Mouse (Mus musculus) left cerebral cortex, postnatal 25 days (tissue): ENCODE measurements around the gene Elovl3. TPM values are rescaled to one million over a fixed set of nuclear protein-coding genes. Genes with fewer than 3 reads are reported as not detected.

Source experiments
- DNase-seq, 2 experiments: peaks; one replicate each; pipeline ENCODE4 v3.0.0; 2022; ENCODE audit warnings: low spot score in 2 of 2, mixed read lengths in 1 of 2
- intact Hi-C: fragments of 180-260 bp; cut with DNase I; formaldehyde crosslinking; loops from one replicate; pipeline ENCODE4 v1.15.1; 2025
- total RNA-seq, 2 experiments: library from RNA; stranded (reverse); gene quantifications; 2 replicates each; pipeline ENCODE4 v1.2.3; 2021

Gene Elovl3
- total RNA-seq, 2 experiments from 2014 or later: not detected

- intact Hi-C loops: no loop called here
Observed at GRCm38 (mm10) chr19:46180274-46180673, 48.6 kb downstream of the Elovl3 start.

GRCm38 (mm10) chr19:46182241-46182640, 50.5 kb downstream of the Elovl3 start:
- no peak for DNase-seq
- intact Hi-C loops: no loop called here

More at GRCm38 (mm10) chr19:46180274-46180673, 48.6 kb downstream of the Elovl3 start:
- no peak for DNase-seq

Other genes starting within 250 kb of the Elovl3 start
- gene Armh3, start 133.4 kb upstream of the Elovl3 start, total RNA-seq: 10 to 100 TPM; 19.7 to 19.8 TPM
- gene Hps6, start 128.4 kb upstream of the Elovl3 start, total RNA-seq: 1 to 10 TPM; 5.7 TPM
- gene Pprc1, start 87.0 kb upstream of the Elovl3 start, total RNA-seq: 10 to 100 TPM; 23.3 to 27.7 TPM
- 100 to 1,000 TPM; 104 to 105 TPM for gene Ldb1, start 86.7 kb upstream of the Elovl3 start, total RNA-seq
- 10 to 100 TPM; 40.1 to 41.8 TPM for gene Nolc1, start 56.0 kb upstream of the Elovl3 start, total RNA-seq
- not detected for gene Pitx3, start 16.4 kb downstream of the Elovl3 start, total RNA-seq
- gene Gbf1, start 20.6 kb downstream of the Elovl3 start, total RNA-seq: 10 to 100 TPM; 87.4 to 98.2 TPM
- gene Nfkb2, start 172.4 kb downstream of the Elovl3 start, total RNA-seq: 1 to 10 TPM; 2.4 to 3.0 TPM
- 100 to 1,000 TPM; 588 to 629 TPM for gene Psd, start 195.3 kb downstream of the Elovl3 start, total RNA-seq
- gene Fbxl15, start 196.3 kb downstream of the Elovl3 start, total RNA-seq: 10 to 100 TPM; 28.6 to 29.0 TPM
- gene Cuedc2, start 206.8 kb downstream of the Elovl3 start, total RNA-seq: 100 to 1,000 TPM; 174 to 185 TPM
- gene Mfsd13a, start 209.2 kb downstream of the Elovl3 start, total RNA-seq: 10 to 100 TPM; 24.1 to 28.1 TPM
- gene 2310034G01Rik, start 218.4 kb downstream of the Elovl3 start, total RNA-seq: 1 to 10 TPM in 1 of 2 experiments, under 1 TPM in 1; 0.94 to 1.2 TPM